Mouse (Mus musculus): ENCODE measurements around the gene Il17re.

Il17re gene

DNA sequence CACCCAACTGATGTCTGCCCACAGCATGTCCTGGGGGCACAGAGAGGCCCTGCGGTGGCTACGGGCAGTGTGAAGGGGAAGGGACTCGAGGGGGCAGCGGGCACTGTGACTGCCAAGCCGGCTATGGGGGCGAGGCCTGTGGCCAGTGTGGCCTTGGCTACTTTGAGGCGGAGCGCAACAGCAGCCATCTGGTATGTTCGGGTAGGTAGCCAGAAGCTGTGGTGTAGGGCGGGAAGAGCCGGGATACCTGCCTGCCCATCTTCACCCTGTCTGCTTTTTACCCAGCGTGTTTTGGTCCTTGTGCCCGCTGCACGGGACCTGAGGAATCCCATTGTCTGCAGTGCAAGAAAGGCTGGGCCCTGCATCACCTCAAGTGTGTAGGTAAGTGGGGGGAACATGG is 31.1 kb downstream of the Il17re start:
- DNase-seq (ENCODE audit: low spot score) = no peak

DNA sequence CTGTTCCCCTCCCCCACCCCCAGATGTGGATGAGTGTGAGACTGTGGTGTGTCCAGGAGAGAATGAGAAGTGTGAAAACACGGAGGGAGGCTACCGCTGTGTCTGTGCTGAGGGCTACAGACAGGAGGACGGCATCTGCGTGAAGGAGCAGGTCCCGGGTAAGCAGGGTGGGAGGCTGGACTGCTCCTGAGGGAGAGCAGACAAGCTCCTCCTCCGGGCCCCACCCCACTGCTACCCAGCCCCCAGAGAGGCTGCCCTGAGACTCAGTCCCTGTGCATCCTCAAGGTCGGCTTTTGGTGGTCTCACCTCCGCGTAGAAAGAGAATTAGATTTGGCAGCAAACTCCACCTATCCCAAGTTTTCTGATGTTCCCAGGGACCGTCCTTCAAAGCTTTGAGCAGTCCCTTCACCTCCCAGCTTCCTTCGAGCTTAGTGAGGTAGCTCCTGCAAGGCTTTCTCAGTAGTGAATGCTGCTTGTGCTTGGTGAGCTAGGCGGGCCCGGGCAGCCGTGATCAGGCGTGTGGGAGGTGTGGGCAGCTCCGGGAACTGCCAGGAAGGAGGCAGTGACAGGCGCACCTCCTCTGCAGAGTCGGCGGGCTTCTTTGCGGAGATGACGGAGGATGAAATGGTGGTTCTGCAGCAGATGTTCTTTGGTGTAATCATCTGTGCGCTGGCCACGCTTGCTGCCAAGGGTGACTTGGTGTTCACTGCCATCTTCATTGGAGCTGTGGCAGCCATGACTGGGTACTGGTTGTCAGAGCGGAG is 34.0 kb downstream of the Il17re start:
- DNase-seq (ENCODE audit: low spot score) = no peak

GRCm38 (mm10) chr6:113494258-113494788 is 36.0 kb downstream of the Il17re start:
- peak; percentile 81 for DNase-seq (ENCODE audit: low spot score)

GRCm38 (mm10) chr6:113495071-113495675 is 36.9 kb downstream of the Il17re start:
- no peak for DNase-seq (ENCODE audit: low spot score)

DNA sequence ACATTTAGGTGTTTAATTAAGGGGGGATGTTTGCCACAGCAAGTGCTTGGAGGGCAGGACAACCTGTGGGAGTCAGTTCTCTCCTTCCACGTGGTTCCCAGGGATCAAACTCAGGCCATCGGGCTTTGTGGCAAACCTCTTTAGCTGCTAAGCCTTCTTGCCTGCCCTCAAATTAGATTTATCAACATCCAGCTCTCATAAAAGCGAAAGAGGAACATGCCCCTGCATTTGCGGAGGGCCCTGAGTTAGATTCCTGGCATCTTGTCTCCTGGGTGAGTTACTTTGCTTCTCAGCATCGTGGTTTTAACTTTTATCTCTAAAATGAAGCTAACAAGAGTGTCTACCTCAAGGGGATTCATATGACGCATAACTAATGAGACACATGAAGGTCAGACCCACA is 41.1 kb downstream of the Il17re start:
- no peak for DNase-seq (ENCODE audit: low spot score)

GRCm38 (mm10) chr6:113501388-113502084 is 43.3 kb downstream of the Il17re start, which contains the start of gene Prrt3:
Gene Prrt3, minus strand, starts transcription at chr6:113501931.
- no peak for DNase-seq (ENCODE audit: low spot score)

GRCm38 (mm10) chr6:113502801-113503200 is 44.5 kb downstream of the Il17re start:
- no peak for DNase-seq (ENCODE audit: low spot score)

- DNase-seq (ENCODE audit: low spot score) = no peak
Measured at GRCm38 (mm10) chr6:113505689-113506088, 47.4 kb downstream of the Il17re start.

DNA sequence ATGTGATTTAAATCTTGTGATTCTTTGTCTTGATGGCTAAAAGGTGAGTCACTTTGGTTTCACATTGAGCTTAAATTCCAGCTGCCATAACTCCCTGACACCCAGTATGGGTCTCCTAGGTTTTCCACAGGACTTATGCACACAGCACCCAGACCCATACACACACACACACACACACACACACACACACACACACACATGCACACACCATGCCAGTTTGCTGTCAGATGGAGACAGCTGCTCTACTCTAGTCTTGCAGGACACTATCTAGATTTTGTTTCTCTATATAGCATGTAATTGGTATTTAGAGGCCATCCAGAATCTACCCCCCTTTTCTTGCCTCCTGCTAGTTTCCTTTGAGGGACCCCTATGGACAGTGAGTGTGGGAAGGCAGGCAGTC is 48.8 kb downstream of the Il17re start:
- DNase-seq (ENCODE audit: low spot score) = no peak

- DNase-seq (ENCODE audit: low spot score) = no peak
Measured at GRCm38 (mm10) chr6:113508272-113508946, 50.1 kb downstream of the Il17re start.

- DNase-seq (ENCODE audit: low spot score) = no peak
Measured at GRCm38 (mm10) chr6:113508947-113509280, 50.6 kb downstream of the Il17re start.

- DNase-seq (ENCODE audit: low spot score) = no peak
Measured at GRCm38 (mm10) chr6:113513944-113514343, 55.7 kb downstream of the Il17re start.

- DNase-seq (ENCODE audit: low spot score) = no peak
Measured at GRCm38 (mm10) chr6:113514600-113514999, 56.3 kb downstream of the Il17re start.

DNA sequence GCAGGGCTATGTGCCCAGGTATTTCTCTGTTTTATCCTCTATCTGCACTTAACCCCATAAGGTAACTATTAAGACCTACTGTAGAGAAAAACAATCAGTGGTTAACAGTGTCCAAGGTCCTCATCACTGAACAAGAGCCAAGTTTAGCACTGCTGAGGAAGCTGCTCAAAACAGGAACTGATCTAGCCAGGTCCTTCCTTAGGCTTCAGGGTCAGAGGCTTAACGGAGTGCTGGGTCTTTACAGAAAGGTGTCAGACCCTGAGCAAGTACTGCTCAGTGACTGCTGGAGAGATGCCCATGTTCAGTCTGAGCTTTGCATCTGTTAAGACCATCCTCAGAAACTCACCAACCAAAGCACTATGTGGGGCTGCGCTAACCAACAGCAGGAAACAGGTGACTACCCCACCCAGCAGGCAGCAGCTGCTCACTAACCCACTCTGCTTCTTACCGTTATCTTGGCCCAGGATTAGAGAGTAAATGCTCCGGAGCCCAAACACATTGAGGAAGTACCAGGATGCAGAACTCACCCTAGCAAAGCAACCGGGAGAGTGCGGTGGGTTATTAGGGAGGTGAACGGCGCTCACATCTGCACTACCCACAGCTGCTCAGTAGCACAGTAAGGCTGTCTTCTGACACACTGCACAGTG is 59.3 kb downstream of the Il17re start:
- no peak for DNase-seq (ENCODE audit: low spot score)
